Mouse (Mus musculus) ES-E14 (cell line): ENCODE measurements around the gene Lck.

Experiments
- MAFK ChIP-seq: IDR thresholded peaks from 2 replicates; pipeline ENCODE4 v1.6.1; 2014; ENCODE audit warnings: mild to moderate bottlenecking, low read depth, low read length, inconsistent platforms; ENCODE audit not compliant: insufficient read depth
- ZNF384 ChIP-seq: IDR thresholded peaks from 2 replicates; pipeline ENCODE4 v1.6.1; 2012; ENCODE audit warnings: low read depth, low read length, inconsistent platforms

- TF ChIP-seq ZNF384 (no peak), MAFK (no peak)
These were observed 71.0 kb downstream of the Lck start for GRCm38 (mm10) chr4:129502327-129502888.
